Mouse (Mus musculus): ENCODE results near the gene Stim2. TPM values are rescaled to one million over a fixed set of nuclear protein-coding genes. Genes with fewer than 3 reads are reported as not detected.

Gene Stim2
- total and polyA plus RNA-seq, 2 experiments = 12.2 to 13.2 TPM

- WGBS = 91% methylated on average over 7 of the region's 7 CpGs
- peaks cover 7% of the 10 kb centered on the region; the same call in 1 of the 2 replicates for H3K4me1 ChIP-seq (ENCODE audit: control insufficient read depth, insufficient read depth, low read length)
- H3K79me2 ChIP-seq (ENCODE audit: control insufficient read depth, insufficient read depth, low read length) = peaks cover 14% of the 10 kb centered on the region; the same call in 1 of the 2 replicates
- no peak overlapping the region for H3K9ac ChIP-seq (ENCODE audit: low read depth, low read length)
- DNase-seq (ENCODE audit: extremely low read depth, low read depth, low spot score) = no peak
- H3K36me3 ChIP-seq (ENCODE audit: control insufficient read depth, insufficient read depth, low read length) = no peaks in the 10 kb centered on the region
- H3K4me3 ChIP-seq (ENCODE audit: insufficient read depth, low read depth, low read length) = no peak overlapping the region
- H3K27me3 ChIP-seq (ENCODE audit: control insufficient read depth, insufficient read depth, low read length) = no peaks in the 10 kb centered on the region
- no peak overlapping the region for H3K27ac ChIP-seq (replicated peaks; ENCODE audit: insufficient read depth, low read depth, low read length)
- TF ChIP-seq POLR2A (IDR thresholded peaks at IDR 0.05; ENCODE audit: extremely low read depth, insufficient read depth, low read length) (no peak), CTCF (IDR thresholded peaks at IDR 0.05; ENCODE audit: low read depth, low read length) (no peak)
Measured at GRCm38 (mm10) chr5:54071705-54072104, 73.4 kb downstream of the Stim2 start.

- Histone ChIP-seq H3K79me2 (ENCODE audit: control insufficient read depth, insufficient read depth, low read length) (peaks cover 9% of the 10 kb centered on the region; the same call in 1 of the 2 replicates), H3K4me3 (ENCODE audit: insufficient read depth, low read depth, low read length) (no peak overlapping the region), H3K27ac (replicated peaks; ENCODE audit: insufficient read depth, low read depth, low read length) (no peak overlapping the region), H3K36me3 (ENCODE audit: control insufficient read depth, insufficient read depth, low read length) (no peaks in the 10 kb centered on the region; the same call in none of the 2 replicates), H3K27me3 (ENCODE audit: control insufficient read depth, insufficient read depth, low read length) (no peaks in the 10 kb centered on the region), H3K4me1 (ENCODE audit: control insufficient read depth, insufficient read depth, low read length) (peaks cover 7% of the 10 kb centered on the region; the same call in 1 of the 2 replicates), H3K9ac (ENCODE audit: low read depth, low read length) (no peak overlapping the region)
- DNase-seq (ENCODE audit: extremely low read depth, low read depth, low spot score) = peak; percentile 38
- TF ChIP-seq POLR2A (IDR thresholded peaks at IDR 0.05; ENCODE audit: extremely low read depth, insufficient read depth, low read length) (no peak), CTCF (IDR thresholded peaks at IDR 0.05; ENCODE audit: low read depth, low read length) (no peak)
- WGBS = 5% methylated on average over 1 of the region's 1 CpGs
Measured at GRCm38 (mm10) chr5:54073291-54073690, 75.0 kb downstream of the Stim2 start.

GRCm38 (mm10) chr5:54079997-54080396 is 81.7 kb downstream of the Stim2 start:
- H3K79me2 ChIP-seq (ENCODE audit: control insufficient read depth, insufficient read depth, low read length) = peaks cover 11% of the 10 kb centered on the region; the same call in 1 of the 2 replicates
- no peak overlapping the region for H3K27ac ChIP-seq (replicated peaks; ENCODE audit: insufficient read depth, low read depth, low read length)
- no peak overlapping the region for H3K9ac ChIP-seq (ENCODE audit: low read depth, low read length)
- H3K4me1 ChIP-seq (ENCODE audit: control insufficient read depth, insufficient read depth, low read length) = no peaks in the 10 kb centered on the region; the same call in 1 of the 2 replicates
- H3K4me3 ChIP-seq (ENCODE audit: insufficient read depth, low read depth, low read length) = no peak overlapping the region
- H3K36me3 ChIP-seq (ENCODE audit: control insufficient read depth, insufficient read depth, low read length) = peaks cover 1% of the 10 kb centered on the region
- no peak for TF ChIP-seq CTCF (IDR thresholded peaks at IDR 0.05; ENCODE audit: low read depth, low read length)
- TF ChIP-seq POLR2A (IDR thresholded peaks at IDR 0.05; ENCODE audit: extremely low read depth, insufficient read depth, low read length) = no peak
- WGBS = 80% methylated on average over 1 of the region's 1 CpGs
- H3K27me3 ChIP-seq (ENCODE audit: control insufficient read depth, insufficient read depth, low read length) = no peaks in the 10 kb centered on the region
- no peak for DNase-seq (ENCODE audit: extremely low read depth, low read depth, low spot score)

GRCm38 (mm10) chr5:54087912-54088311 is 89.6 kb downstream of the Stim2 start:
- no peak overlapping the region for H3K27ac ChIP-seq (replicated peaks; ENCODE audit: insufficient read depth, low read depth, low read length)
- no peak for TF ChIP-seq POLR2A (IDR thresholded peaks at IDR 0.05; ENCODE audit: extremely low read depth, insufficient read depth, low read length)
- TF ChIP-seq CTCF (IDR thresholded peaks at IDR 0.05; ENCODE audit: low read depth, low read length) = no peak
- H3K4me1 ChIP-seq (ENCODE audit: control insufficient read depth, insufficient read depth, low read length) = no peaks in the 10 kb centered on the region
- no peak for DNase-seq (ENCODE audit: extremely low read depth, low read depth, low spot score)
- H3K9ac ChIP-seq (ENCODE audit: low read depth, low read length) = no peak overlapping the region
- no peaks in the 10 kb centered on the region for H3K27me3 ChIP-seq (ENCODE audit: control insufficient read depth, insufficient read depth, low read length)
- no peaks in the 10 kb centered on the region for H3K36me3 ChIP-seq (ENCODE audit: control insufficient read depth, insufficient read depth, low read length)
- WGBS = 93% methylated on average over 3 of the region's 3 CpGs
- H3K4me3 ChIP-seq (ENCODE audit: insufficient read depth, low read depth, low read length) = no peak overlapping the region
- H3K79me2 ChIP-seq (ENCODE audit: control insufficient read depth, insufficient read depth, low read length) = peaks cover 15% of the 10 kb centered on the region; the same call in 1 of the 2 replicates

- no peak for TF ChIP-seq CTCF (IDR thresholded peaks at IDR 0.05; ENCODE audit: low read depth, low read length)
- no peak for TF ChIP-seq POLR2A (IDR thresholded peaks at IDR 0.05; ENCODE audit: extremely low read depth, insufficient read depth, low read length)
- DNase-seq (ENCODE audit: extremely low read depth, low read depth, low spot score) = no peak
- Histone ChIP-seq H3K36me3 (ENCODE audit: control insufficient read depth, insufficient read depth, low read length) (no peaks in the 10 kb centered on the region), H3K27ac (replicated peaks; ENCODE audit: insufficient read depth, low read depth, low read length) (no peak overlapping the region), H3K27me3 (ENCODE audit: control insufficient read depth, insufficient read depth, low read length) (no peaks in the 10 kb centered on the region), H3K9ac (ENCODE audit: low read depth, low read length) (no peak overlapping the region), H3K4me1 (ENCODE audit: control insufficient read depth, insufficient read depth, low read length) (no peaks in the 10 kb centered on the region), H3K4me3 (ENCODE audit: insufficient read depth, low read depth, low read length) (no peak overlapping the region), H3K79me2 (ENCODE audit: control insufficient read depth, insufficient read depth, low read length) (peaks cover 14% of the 10 kb centered on the region; the same call in 1 of the 2 replicates)
- WGBS = 84% methylated on average over 6 of the region's 6 CpGs
Measured at GRCm38 (mm10) chr5:54098219-54098618, 99.9 kb downstream of the Stim2 start.

GRCm38 (mm10) chr5:54100916-54101315 is 102.6 kb downstream of the Stim2 start:
- no peaks in the 10 kb centered on the region for H3K27me3 ChIP-seq (ENCODE audit: control insufficient read depth, insufficient read depth, low read length)
- no peak overlapping the region for H3K27ac ChIP-seq (replicated peaks; ENCODE audit: insufficient read depth, low read depth, low read length)
- H3K9ac ChIP-seq (ENCODE audit: low read depth, low read length) = no peak overlapping the region
- TF ChIP-seq CTCF (IDR thresholded peaks at IDR 0.05; ENCODE audit: low read depth, low read length) = no peak
- no peaks in the 10 kb centered on the region for H3K4me1 ChIP-seq (ENCODE audit: control insufficient read depth, insufficient read depth, low read length)
- no peak for DNase-seq (ENCODE audit: extremely low read depth, low read depth, low spot score)
- no peak overlapping the region for H3K4me3 ChIP-seq (ENCODE audit: insufficient read depth, low read depth, low read length)
- peaks cover 16% of the 10 kb centered on the region for H3K36me3 ChIP-seq (ENCODE audit: control insufficient read depth, insufficient read depth, low read length)
- 57% methylated on average over 3 of the region's 3 CpGs for WGBS
- peaks cover 5% of the 10 kb centered on the region; the same call in 1 of the 2 replicates for H3K79me2 ChIP-seq (ENCODE audit: control insufficient read depth, insufficient read depth, low read length)

Measured in liver, adult 2 months (tissue).